Mouse (Mus musculus): ENCODE data around the gene Hist1h1c. TPM values are rescaled to one million over a fixed set of nuclear protein-coding genes. Genes with fewer than 3 reads are reported as not detected.
"Not testable (repeated sequence)": the region's sequence is repeated elsewhere in the genome, so short reads cannot be mapped to it uniquely, and the experiment has no call there.

The Hist1h1c gene
- polyA plus RNA-seq, 1 experiment from 2014 or later, result 10.8 TPM

- WGBS, result 1% methylated on average over 10 of the region's 10 CpGs
- peak overlapping the region; percentile 82 for H3K27ac ChIP-seq (ENCODE audit: low read depth, low read length)
Observed at GRCm38 (mm10) chr13:23763242-23763585, 24.6 kb downstream of the Hist1h1c start.

DNA sequence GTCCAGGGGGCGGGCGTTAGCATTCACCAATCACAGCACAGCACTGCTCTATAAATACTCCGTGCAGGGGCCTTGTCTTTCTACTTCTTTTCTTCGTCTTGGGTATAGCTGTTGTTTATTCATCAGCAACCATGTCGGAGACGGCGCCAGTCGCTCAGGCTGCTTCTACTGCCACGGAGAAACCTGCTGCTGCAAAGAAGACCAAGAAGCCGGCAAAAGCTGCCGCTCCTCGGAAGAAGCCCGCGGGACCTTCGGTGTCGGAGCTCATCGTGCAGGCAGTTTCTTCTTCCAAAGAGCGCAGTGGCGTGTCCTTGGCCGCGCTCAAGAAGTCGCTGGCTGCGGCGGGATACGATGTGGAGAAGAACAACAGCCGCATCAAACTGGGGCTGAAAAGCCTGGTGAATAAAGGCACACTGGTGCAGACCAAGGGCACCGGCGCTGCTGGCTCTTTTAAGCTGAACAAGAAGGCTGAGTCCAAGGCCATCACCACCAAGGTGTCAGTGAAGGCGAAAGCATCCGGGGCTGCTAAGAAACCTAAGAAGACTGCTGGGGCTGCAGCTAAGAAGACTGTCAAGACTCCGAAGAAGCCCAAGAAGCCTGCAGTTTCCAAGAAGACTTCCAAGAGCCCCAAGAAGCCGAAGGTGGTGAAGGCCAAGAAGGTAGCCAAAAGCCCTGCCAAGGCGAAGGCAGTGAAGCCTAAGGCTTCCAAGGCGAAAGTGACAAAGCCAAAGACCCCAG lies 25.1 kb downstream of the Hist1h1c start, which contains the start of gene Hist1h1a:
TSS of gene Hist1h1a (plus strand) at position 81 of the 738 bp plus-strand sequence.
- H3K9me3 ChIP-seq (ENCODE audit: control insufficient read depth, low read length), result no peaks in the 10 kb centered on the region
- peak within 1 kb of the TSS; percentile 94 for H3K4me2 ChIP-seq (ENCODE audit: low read length)
- H3K27me3 ChIP-seq (replicated peaks; ENCODE audit: control insufficient read depth, insufficient read depth, low read length), result no peaks in the 10 kb centered on the region
- H3K9ac ChIP-seq (ENCODE audit: low read depth, low read length), result peak within 1 kb of the TSS; percentile 69
- H3K27ac ChIP-seq (ENCODE audit: low read depth, low read length), result peak within 1 kb of the TSS; percentile 82
- peak; percentile 80 for ATAC-seq
- peak within 1 kb of the TSS; percentile 68 for H3K4me3 ChIP-seq (ENCODE audit: low read length)
- H3K36me3 ChIP-seq (ENCODE audit: control insufficient read depth, insufficient read depth, low read length), result no peaks in the 10 kb centered on the region
- WGBS, result 4% methylated on average over 34 of the region's 34 CpGs
- peaks cover 15% of the 10 kb centered on the region for H3K4me1 ChIP-seq (ENCODE audit: control insufficient read depth, insufficient read depth, low read depth, low read length)

More at GRCm38 (mm10) chr13:23763242-23763585, 24.6 kb downstream of the Hist1h1c start:
- Histone ChIP-seq H3K36me3 (ENCODE audit: control insufficient read depth, insufficient read depth, low read length) (no peaks in the 10 kb centered on the region), H3K9ac (ENCODE audit: low read depth, low read length) (no peak overlapping the region), H3K9me3 (ENCODE audit: control insufficient read depth, low read length) (no peaks in the 10 kb centered on the region), H3K27me3 (replicated peaks; ENCODE audit: control insufficient read depth, insufficient read depth, low read length) (no peaks in the 10 kb centered on the region), H3K4me1 (ENCODE audit: control insufficient read depth, insufficient read depth, low read depth, low read length) (peaks cover 15% of the 10 kb centered on the region), H3K4me2 (ENCODE audit: low read length) (peak overlapping the region; percentile 94), H3K4me3 (ENCODE audit: low read length) (peak overlapping the region; percentile 68)
- no peak for ATAC-seq

DNA sequence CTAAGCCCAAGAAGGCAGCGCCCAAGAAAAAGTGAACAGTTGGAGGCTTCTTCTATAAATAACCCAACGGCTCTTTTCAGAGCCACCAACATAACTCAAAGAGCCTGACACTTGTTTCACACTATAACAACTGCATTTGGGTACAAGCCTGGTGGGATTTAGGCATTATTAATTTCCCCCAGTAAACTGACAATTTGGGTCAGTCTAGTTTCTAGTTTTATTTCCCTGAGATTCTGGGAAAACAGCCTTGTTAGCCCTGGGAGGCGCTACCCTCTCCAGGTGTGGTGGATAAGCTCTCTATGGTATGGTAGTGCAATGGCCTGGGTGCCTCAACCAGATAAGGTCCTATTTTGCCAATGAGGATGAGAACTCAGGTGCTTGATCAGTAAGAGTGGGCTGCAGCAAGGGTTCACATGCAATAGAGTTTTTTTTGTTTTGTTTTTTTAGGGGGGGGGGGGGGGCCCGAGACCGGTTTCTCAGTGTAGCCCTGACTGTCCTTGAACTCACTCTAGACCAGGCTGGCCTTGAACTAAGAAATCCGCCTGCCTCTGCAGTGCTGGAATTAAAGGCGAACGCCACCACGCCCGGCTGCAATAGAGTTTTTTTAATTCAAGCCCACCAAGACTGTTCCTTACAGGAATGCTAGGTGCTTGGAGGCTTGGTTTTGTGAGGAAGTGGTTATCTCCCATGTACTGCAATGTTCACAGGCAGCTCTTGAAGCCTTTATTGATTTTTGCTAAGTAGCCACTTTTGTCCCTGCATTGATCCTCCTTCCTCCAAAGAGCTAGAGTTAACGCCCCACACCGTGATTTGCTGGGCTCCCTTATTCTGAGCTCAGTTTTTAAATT lies 25.9 kb downstream of the Hist1h1c start:
- no peak for ATAC-seq
- Histone ChIP-seq H3K9ac (ENCODE audit: low read depth, low read length) (peak overlapping the region; percentile 69), H3K27me3 (replicated peaks; ENCODE audit: control insufficient read depth, insufficient read depth, low read length) (no peaks in the 10 kb centered on the region), H3K4me1 (ENCODE audit: control insufficient read depth, insufficient read depth, low read depth, low read length) (peaks cover 15% of the 10 kb centered on the region), H3K4me3 (ENCODE audit: low read length) (peak overlapping the region; percentile 68), H3K9me3 (ENCODE audit: control insufficient read depth, low read length) (no peaks in the 10 kb centered on the region), H3K27ac (ENCODE audit: low read depth, low read length) (peak overlapping the region; percentile 82), H3K4me2 (ENCODE audit: low read length) (peak overlapping the region; percentile 94), H3K36me3 (ENCODE audit: control insufficient read depth, insufficient read depth, low read length) (no peaks in the 10 kb centered on the region)
- 42% methylated on average over 11 of the region's 12 CpGs for WGBS

DNA sequence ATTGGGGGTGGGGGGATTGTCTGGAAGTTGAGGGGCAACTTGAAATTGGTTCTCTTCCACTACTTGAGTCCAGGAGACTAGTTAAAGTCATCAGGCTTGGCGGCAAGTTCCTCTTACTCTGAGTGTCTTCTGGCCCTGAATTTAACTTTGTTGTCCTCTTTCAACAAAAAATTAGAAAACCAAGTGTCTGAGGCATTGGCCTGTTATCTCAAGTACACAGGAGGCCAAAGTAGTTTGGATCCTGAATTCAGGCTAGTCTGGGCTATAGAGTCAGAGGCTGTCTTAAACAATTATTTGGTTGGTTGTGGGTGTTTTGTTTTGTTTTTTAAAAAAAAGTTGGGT lies 26.5 kb downstream of the Hist1h1c start:
- 74% methylated on average over 1 of the region's 1 CpGs for WGBS
- Histone ChIP-seq H3K4me3 (ENCODE audit: low read length) (no peak overlapping the region), H3K27me3 (replicated peaks; ENCODE audit: control insufficient read depth, insufficient read depth, low read length) (no peaks in the 10 kb centered on the region), H3K9ac (ENCODE audit: low read depth, low read length) (no peak overlapping the region), H3K4me2 (ENCODE audit: low read length) (no peak overlapping the region), H3K27ac (ENCODE audit: low read depth, low read length) (no peak overlapping the region), H3K9me3 (ENCODE audit: control insufficient read depth, low read length) (no peaks in the 10 kb centered on the region), H3K36me3 (ENCODE audit: control insufficient read depth, insufficient read depth, low read length) (no peaks in the 10 kb centered on the region), H3K4me1 (ENCODE audit: control insufficient read depth, insufficient read depth, low read depth, low read length) (peaks cover 12% of the 10 kb centered on the region)
- ATAC-seq, result no peak

- no peak for ATAC-seq
- Histone ChIP-seq H3K4me2 (ENCODE audit: low read length) (no peak overlapping the region), H3K4me3 (ENCODE audit: low read length) (no peak overlapping the region)
Observed at GRCm38 (mm10) chr13:23766772-23767171, 28.2 kb downstream of the Hist1h1c start.

GRCm38 (mm10) chr13:23768834-23769397 lies 30.3 kb downstream of the Hist1h1c start:
- H3K4me2 ChIP-seq (ENCODE audit: low read length), result no peak overlapping the region
- H3K36me3 ChIP-seq (ENCODE audit: control insufficient read depth, insufficient read depth, low read length), result no peaks in the 10 kb centered on the region
- H3K4me3 ChIP-seq (ENCODE audit: low read length), result no peak overlapping the region
- 56% methylated on average over 5 of the region's 5 CpGs for WGBS
- ATAC-seq, result no peak
- no peak overlapping the region for H3K27ac ChIP-seq (ENCODE audit: low read depth, low read length)
- H3K9me3 ChIP-seq (ENCODE audit: control insufficient read depth, low read length), result no peaks in the 10 kb centered on the region
- H3K4me1 ChIP-seq (ENCODE audit: control insufficient read depth, insufficient read depth, low read depth, low read length), result peaks cover 9% of the 10 kb centered on the region
- no peak overlapping the region for H3K9ac ChIP-seq (ENCODE audit: low read depth, low read length)
- H3K27me3 ChIP-seq (replicated peaks; ENCODE audit: control insufficient read depth, insufficient read depth, low read length), result no peaks in the 10 kb centered on the region

More at GRCm38 (mm10) chr13:23766772-23767171, 28.2 kb downstream of the Hist1h1c start:
- Histone ChIP-seq H3K36me3 (ENCODE audit: control insufficient read depth, insufficient read depth, low read length) (no peaks in the 10 kb centered on the region), H3K9me3 (ENCODE audit: control insufficient read depth, low read length) (no peaks in the 10 kb centered on the region), H3K27ac (ENCODE audit: low read depth, low read length) (no peak overlapping the region), H3K9ac (ENCODE audit: low read depth, low read length) (no peak overlapping the region), H3K4me1 (ENCODE audit: control insufficient read depth, insufficient read depth, low read depth, low read length) (peaks cover 7% of the 10 kb centered on the region), H3K27me3 (replicated peaks; ENCODE audit: control insufficient read depth, insufficient read depth, low read length) (no peaks in the 10 kb centered on the region)

- H3K36me3 ChIP-seq (ENCODE audit: control insufficient read depth, insufficient read depth, low read length); ATAC-seq; H3K9me3 ChIP-seq (ENCODE audit: control insufficient read depth, low read length); H3K27me3 ChIP-seq (replicated peaks; ENCODE audit: control insufficient read depth, insufficient read depth, low read length); H3K4me1 ChIP-seq (ENCODE audit: control insufficient read depth, insufficient read depth, low read depth, low read length); H3K27ac ChIP-seq (ENCODE audit: low read depth, low read length); H3K4me3 ChIP-seq (ENCODE audit: low read length); H3K4me2 ChIP-seq (ENCODE audit: low read length); H3K9ac ChIP-seq (ENCODE audit: low read depth, low read length): not testable (repeated sequence)
- 90% methylated on average over 2 of the region's 2 CpGs for WGBS
Observed at GRCm38 (mm10) chr13:23769613-23770012, 31.0 kb downstream of the Hist1h1c start, which contains the start of gene Trim38. Trim38 (plus strand) TSS chr13:23769913.

DNA sequence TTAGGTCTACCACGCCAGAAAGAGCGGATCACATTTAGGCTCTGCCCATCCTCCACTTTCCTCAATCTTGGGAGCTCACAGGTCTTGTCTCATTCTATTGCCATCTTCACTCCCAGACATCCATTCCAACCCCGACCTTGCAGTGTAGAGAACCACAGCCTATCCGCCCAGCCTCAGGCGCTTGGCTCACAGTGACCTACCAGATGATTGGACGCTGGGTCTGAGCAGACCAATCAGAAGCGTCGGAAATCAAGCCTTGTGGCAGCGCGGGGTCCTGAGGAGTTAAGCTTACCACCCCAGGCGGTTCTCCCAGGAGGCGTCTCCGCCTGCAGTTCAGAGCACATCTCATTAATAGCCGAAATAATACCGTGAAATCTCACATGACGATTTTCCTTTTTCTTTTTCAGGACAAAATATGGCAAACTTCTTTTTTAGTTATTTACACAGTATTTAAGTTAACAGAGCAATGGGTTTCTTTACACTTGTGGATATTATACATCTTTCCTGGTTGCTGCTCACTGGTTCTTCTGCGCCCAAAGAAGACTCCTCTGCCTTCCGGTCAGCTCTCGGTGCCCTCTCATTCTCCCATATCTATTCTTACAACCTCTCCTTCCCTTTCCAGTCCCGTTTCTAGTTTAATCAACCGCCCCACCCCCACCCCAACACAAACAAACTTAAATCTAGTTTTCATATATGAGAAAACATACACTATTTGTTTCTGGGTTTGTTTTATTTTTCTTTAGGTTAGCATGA lies 34.1 kb downstream of the Hist1h1c start:
- H3K4me1 ChIP-seq (ENCODE audit: control insufficient read depth, insufficient read depth, low read depth, low read length), result peaks cover 3% of the 10 kb centered on the region; the same call in 1 of the 2 replicates
- H3K9ac ChIP-seq (ENCODE audit: low read depth, low read length), result no peak overlapping the region
- H3K27ac ChIP-seq (ENCODE audit: low read depth, low read length), result no peak overlapping the region
- peak overlapping the region; percentile 52 for H3K4me2 ChIP-seq (ENCODE audit: low read length)
- 25% methylated on average over 21 of the region's 21 CpGs for WGBS
- no peaks in the 10 kb centered on the region for H3K36me3 ChIP-seq (ENCODE audit: control insufficient read depth, insufficient read depth, low read length)
- H3K4me3 ChIP-seq (ENCODE audit: low read length), result peak overlapping the region; percentile 17; the same call in 1 of the 2 replicates
- H3K9me3 ChIP-seq (ENCODE audit: control insufficient read depth, low read length), result no peaks in the 10 kb centered on the region
- H3K27me3 ChIP-seq (replicated peaks; ENCODE audit: control insufficient read depth, insufficient read depth, low read length), result no peaks in the 10 kb centered on the region
- ATAC-seq, result peak; percentile 92
